Mouse (Mus musculus) heart, postnatal 0 days (tissue): Measurements from ENCODE around the gene Vmn1r126.
"Not testable (repeated sequence)": the region's sequence is repeated elsewhere in the genome, so short reads cannot be mapped to it uniquely, and the experiment has no call there.

Experiments used
- CTCF ChIP-seq: IDR thresholded peaks from 2 replicates; pipeline ENCODE4 v1.5.1; 2016; ENCODE audit warnings: antibody characterized with exemption, control low read depth, low read depth
- EP300 ChIP-seq: IDR thresholded peaks from 2 replicates; pipeline ENCODE4 v1.6.1; 2016; ENCODE audit warnings: antibody characterized with exemption, low read depth

- TF ChIP-seq CTCF, EP300: not testable (repeated sequence)
Observed at GRCm38 (mm10) chr7:21271879-21272278, 29.4 kb downstream of the Vmn1r126 start, which contains the start of gene Vmn1r125.
